Mouse (Mus musculus) neural tube, embryonic 14.5 days (tissue): ENCODE measurements around the gene Gm21117. TPM values are rescaled to one million over a fixed set of nuclear protein-coding genes. Genes with fewer than 3 reads are reported as not detected.
"Not testable (repeated sequence)": the region's sequence is repeated elsewhere in the genome, so short reads cannot be mapped to it uniquely, and the experiment has no call there.

Experiments
- ATAC-seq: fragments of 200-750 bp; cut with Nextera tagmentation; 2 replicates; pipeline ENCODE4 v1.8.0; 2017; ENCODE audit warnings: low read depth, mild to moderate bottlenecking, moderate TSS enrichment, moderate library complexity
- H3K27ac ChIP-seq: fragments of 300-500 bp; sonication (generic); 2 replicates; pipeline ENCODE4 v1.5.1; 2014; ENCODE audit warnings: low read depth, mild to moderate bottlenecking, control low read depth, low read length, moderate library complexity, mixed read lengths
- H3K27me3 ChIP-seq: fragments of 300-500 bp; sonication (generic); 2 replicates; pipeline ENCODE4 v1.6.1; 2014; ENCODE audit warnings: low read length; ENCODE audit not compliant: control insufficient read depth, insufficient read depth
- H3K36me3 ChIP-seq: fragments of 300-500 bp; sonication (generic); 2 replicates; pipeline ENCODE4 v1.6.1; 2014; ENCODE audit warnings: low read length, mixed read lengths; ENCODE audit not compliant: control insufficient read depth, insufficient read depth
- H3K4me1 ChIP-seq: fragments of 300-500 bp; sonication (generic); 2 replicates; pipeline ENCODE4 v1.6.1; 2014; ENCODE audit warnings: low read length; ENCODE audit not compliant: control insufficient read depth, insufficient read depth
- H3K4me2 ChIP-seq: fragments of 300-500 bp; sonication (generic); 2 replicates; pipeline ENCODE4 v1.6.1; 2014; ENCODE audit warnings: mild to moderate bottlenecking, low read depth, low read length, control low read depth
- H3K4me3 ChIP-seq: fragments of 300-500 bp; sonication (generic); 2 replicates; pipeline ENCODE4 v1.5.1; 2014; ENCODE audit warnings: low read depth, low read length, control low read depth, mixed read lengths
- H3K9ac ChIP-seq: fragments of 300-500 bp; sonication (generic); replicated peaks from 2 replicates; pipeline ENCODE4 v1.6.1; 2014; ENCODE audit warnings: low read depth, mild to moderate bottlenecking, control low read depth, low read length, mixed read lengths
- H3K9me3 ChIP-seq: fragments of 300-500 bp; sonication (generic); 2 replicates; pipeline ENCODE4 v1.6.1; 2016; ENCODE audit warnings: low read length; ENCODE audit not compliant: control insufficient read depth
- WGBS: fragments of 180-500 bp; shearing (Covaris S2); extraction: QIAGEN DNeasy Blood & Tissue Kit; methylation state at CpG from one replicate; pipeline ENCODE4 v1.1.7; 2014; 5-methylcytosine and 5-hydroxymethylcytosine counted together
- polyA plus RNA-seq: library from polyadenylated mRNA; unstranded; fragments of >200 nt; fragmentation: Nextera tagmentation; extraction: Ambion mirVana; gene quantifications from 2 replicates; pipeline ENCODE4 v1.2.1, GENCODE M21; 2014

Gm21117 gene
- not detected in 2 replicates for polyA plus RNA-seq

GRCm38 (mm10) chrY:51124920-51125319, at the start of gene Gm21117:
TSS of gene Gm21117 (plus strand) at chrY:51125220.
- H3K36me3 ChIP-seq, H3K4me1 ChIP-seq, H3K4me3 ChIP-seq, H3K9me3 ChIP-seq, ATAC-seq, H3K27me3 ChIP-seq, H3K9ac ChIP-seq, H3K27ac ChIP-seq, H3K4me2 ChIP-seq: not testable (repeated sequence)
- WGBS = no CpG with 5 or more reads among the region's 6 CpGs
